Mouse (Mus musculus) embryonic fibroblast, embryonic 13.5 days (primary cell): ENCODE measurements around the gene Artn.

Experiments used
- CTCF ChIP-seq: IDR thresholded peaks from 2 replicates; pipeline ENCODE4 v1.5.1; 2011; ENCODE audit warnings: mild to moderate bottlenecking, control low read depth, low read length, moderate library complexity, borderline replicate concordance; ENCODE audit not compliant: insufficient read depth
- POLR2A ChIP-seq: IDR thresholded peaks from 2 replicates; pipeline ENCODE4 v1.6.1; 2011; ENCODE audit warnings: low read depth, mild to moderate bottlenecking, control low read depth, low read length, moderate library complexity

GRCm38 (mm10) chr4:117946639-117947305 lies 17.2 kb upstream of the Artn start:
- no peak for TF ChIP-seq CTCF
- no peak for TF ChIP-seq POLR2A
